Mouse (Mus musculus) spleen, postnatal 36 days (tissue): ENCODE measurements around the gene Sema7a.

Experiments
- DNase-seq, 2 experiments: peaks; one replicate each; pipeline ENCODE4 v3.0.0; 2022; ENCODE audit warnings: low spot score in 2 of 2, mixed read lengths in 1 of 2

Gene Sema7a

DNA sequence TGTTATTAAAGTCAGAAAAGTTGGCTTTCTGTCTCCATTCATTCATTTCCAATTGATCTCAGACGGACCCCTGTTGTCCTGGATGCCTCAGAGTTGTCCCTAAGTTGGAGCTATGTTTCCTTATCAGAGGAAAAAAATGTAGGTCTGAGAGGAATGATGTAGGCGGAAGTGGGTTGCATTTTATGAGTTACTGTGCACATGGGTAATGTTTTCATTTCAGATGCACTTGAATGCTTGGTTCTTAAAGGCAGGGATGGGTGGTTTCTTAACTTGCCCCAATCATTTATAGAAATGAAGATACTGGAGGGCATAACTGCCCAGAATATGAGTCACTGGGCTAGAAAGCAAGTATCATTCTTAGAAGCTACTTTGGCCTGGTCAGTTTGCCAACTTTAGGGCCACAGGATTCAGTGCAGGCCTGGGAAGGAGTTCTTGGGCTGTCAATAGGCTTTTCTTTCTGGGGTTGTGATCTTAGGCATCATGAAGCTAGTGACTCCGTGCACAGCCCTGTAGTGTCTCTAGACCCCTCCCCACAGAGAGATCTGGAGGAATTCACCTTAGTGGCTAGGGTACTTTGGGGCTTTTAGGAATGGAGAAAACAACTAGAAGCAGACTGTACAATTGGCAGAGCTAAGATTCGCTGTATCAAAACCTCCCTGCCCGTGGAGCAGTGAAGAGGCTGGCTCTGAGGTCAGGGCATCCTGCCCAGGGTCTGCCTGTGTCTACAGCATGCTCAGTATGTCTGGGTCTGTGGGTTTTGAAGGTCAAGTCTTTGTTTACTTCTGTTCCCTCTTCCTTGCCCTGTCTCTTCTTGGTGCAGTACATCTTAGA is 1.5 kb upstream of the Sema7a start:
- no peak for DNase-seq

DNA sequence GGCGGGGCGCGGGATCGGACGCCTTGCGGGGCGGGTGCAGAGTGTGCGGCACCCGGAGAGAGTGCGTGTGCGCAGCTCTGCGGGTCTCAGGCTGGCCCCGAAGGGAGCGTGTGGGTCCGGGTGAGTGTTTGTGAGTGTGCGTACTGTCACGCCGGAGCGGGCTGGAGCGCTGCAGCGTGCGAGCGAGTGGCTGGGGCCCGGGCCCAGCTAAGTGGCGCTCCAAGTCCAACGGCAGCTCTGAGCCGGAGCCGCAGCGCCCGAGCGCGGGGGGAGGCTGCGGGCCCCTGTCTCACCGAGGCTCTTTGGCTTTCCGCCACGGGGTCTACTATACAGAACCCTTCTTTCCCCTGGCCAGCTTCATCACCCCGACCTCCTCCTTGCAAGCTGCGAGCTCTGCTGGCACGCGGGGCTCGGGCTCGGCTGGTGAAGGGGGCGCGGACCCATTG is 460 bp downstream of the Sema7a start:
- peak in 1 of 2 experiments; percentile 30 for DNase-seq

DNA sequence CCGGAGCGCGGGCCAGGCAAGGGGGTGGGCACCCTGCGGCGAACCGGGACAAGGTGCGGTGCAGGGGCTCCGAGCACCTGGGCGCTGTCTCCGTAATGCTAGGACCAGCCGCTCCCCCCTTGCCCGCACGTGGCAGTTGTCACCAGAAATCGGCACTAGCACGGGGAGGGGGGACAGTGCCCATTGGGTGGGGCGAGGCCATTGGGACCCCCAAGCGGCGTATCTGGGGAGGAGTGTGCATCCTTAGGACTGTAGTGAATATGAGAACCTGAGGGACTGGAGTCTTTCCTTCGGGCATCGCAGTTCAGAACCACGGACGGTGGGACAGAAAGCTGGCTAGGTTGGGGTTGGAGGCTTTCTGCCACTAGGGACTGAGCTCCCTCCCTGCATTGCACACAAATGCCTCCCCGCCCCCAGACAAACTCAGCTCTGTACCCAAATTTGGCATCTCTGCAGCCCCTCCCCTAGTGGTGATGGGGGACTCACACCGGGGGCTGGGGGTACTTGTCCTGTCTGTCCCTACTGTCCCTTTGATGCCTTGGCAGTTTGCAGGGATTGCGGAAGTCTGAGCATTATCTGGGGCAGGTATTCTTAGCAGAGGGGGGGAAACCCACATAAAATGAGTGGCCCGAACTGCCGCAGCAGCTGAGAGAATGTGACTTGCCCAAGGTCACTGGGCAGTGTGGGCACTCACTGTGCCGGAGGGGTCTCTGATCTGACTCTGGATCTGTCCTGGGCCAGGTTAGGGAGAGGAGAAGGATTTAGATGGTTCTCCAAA is 1.1 kb downstream of the Sema7a start:
- DNase-seq: no peak

DNA sequence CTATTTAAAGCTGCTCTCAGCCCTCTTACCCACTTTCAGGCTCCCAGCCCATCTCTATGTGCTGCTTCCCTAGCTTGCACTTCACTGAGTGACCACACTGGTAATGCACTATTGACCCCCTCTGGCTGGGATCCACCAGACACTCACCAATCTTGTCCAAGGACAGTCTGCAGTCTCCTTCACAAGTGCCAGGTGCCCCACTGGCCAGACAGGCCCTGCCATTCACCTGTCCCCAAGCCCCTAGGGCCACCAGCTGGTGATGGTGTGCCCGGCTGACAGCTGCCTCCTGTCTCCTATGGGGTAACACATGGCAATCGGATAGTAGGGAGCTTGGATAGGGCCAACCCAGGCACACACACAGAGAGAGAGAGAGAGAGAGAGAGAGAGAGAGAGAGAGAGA is 2.1 kb downstream of the Sema7a start:
- DNase-seq: no peak

DNA sequence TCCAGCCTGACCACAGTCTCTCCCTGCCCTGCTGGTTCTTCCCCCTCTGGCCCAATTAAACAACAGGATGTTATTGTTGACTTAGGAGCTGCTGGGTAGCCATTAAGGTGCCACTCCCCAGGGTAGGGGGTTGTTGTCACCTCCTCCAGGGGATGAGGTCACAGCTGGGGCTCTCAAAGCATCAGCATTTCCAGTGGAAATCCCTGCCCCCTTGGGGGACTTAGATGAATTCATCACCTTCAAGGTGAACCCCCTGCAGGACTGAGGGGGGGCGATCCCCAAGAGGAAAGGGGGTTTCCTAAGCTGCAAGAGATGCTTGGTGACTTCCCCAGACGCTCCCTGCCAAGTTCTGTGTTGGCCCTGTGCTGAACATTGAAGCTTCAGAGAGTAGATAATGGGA is 3.2 kb downstream of the Sema7a start:
- DNase-seq: peak; percentile 60 to 62

DNA sequence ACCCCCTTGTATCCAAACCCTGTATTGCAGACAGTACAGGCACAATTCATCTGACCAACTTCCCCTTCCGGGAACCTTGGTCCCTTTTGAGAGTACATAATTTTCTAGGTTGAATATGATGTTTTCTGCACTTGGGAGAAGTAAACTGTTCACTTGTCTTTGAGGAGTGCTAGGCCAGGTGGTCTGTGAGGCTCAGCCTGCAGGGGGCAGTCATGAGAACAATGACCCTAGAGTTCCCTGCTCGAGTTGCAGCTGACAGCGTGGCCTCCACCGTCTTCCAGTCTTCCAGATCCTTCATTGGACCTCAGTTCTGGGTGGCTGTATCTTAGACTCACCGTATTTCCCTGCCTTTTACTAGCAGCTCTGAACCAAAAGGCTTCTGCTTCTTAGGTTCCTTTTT is 4.7 kb downstream of the Sema7a start:
- DNase-seq: peak; percentile 56 to 62

DNA sequence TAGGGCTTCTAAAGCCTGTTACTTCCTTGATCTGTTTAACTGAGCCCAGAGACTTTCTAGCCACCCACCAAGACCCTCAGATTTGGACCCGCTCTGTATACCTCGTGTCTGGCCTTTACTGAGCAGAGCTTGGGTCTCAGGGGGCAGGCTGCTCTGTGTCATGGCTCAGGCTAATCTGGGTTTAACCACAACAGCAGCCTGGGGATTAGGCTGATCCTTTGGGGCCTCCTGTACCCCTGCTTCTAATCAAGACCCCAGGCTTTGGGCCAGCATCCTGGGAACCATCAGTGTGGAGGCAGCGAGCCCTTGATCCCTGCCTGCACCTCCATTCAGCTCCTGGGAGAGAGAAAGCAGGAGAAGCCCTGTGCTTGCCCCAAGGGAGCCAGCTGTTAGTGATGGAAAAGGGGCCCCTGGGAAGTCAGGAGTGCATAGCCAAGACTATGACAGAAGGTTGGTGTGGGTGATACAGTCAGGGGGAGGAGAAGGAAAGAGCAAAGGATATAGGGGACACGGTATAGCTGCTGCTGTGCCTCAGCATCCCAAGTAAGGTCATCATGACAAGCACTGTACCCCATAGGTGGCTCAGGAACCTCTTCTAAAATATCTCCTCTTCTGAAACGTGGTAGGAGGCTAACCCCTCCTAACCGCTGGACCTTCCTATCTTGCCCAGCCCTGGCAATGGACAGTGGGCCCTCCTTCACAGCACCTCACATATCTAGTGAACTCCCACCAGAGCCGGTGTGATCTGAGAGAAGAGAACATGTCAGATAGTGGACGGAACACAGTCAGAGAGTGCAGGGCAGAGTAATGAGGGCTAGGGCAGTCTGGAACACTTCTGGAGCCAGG is 6.1 kb downstream of the Sema7a start:
- DNase-seq: no peak

DNA sequence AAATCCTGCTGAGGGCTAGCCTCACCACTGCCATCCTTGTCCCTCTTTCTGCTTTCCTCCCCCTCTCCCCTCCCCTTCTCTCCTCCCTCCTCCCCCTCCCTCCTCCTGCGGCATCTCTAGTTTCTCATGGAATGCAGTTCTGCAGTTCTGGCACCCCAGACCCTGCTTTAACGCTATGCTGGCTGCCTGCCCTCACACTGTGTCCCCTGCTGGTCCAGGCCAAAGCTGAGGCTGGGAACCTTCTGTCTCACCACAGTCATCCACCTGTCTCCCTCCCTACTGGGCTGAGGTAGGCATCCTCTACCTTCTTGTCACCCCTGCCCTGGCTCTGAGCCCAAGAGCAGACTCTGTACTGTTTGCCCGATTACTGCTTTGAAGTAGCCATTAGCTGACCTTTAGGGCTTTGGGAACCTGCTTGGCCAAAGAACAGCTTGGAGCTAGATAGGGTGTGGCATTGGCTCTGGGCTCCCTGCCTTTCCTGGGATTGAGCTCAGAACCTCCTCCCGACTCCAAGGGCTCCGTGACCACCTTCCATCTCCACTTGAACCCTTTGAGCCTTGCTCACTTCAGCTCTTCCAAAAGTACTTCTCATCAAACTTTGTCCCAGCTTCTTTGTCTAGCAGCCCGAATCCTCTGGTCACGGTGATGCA is 7.6 kb downstream of the Sema7a start:
- DNase-seq: no peak

DNA sequence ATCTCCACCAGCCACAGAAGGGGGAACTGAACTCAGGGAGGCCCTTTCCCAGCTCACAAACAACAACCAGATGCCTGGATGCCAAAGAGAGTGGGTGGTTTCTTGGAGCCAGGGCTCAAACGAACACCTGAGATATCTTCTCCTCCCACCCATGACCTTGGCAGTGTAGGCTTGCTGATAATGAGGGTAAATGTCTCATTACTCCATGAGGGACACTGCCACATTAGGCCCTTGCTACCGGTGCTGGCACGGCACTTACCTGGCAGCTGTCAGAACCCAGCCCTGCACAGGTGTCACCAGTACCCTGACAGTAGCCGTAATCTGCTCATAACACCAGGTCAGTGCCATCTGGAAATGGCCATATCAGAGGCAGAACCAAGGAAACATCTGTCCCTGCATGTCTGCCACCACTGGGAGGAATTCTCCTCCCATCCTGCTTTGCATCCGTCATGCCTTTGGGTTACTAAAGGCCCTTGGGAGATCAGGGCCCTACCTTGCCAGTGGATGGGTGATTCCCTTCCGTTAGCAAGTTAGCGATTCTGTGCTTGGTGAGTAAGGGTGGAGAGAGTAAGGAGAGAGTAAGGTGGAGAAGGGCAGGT is 8.5 kb downstream of the Sema7a start:
- no peak for DNase-seq

DNA sequence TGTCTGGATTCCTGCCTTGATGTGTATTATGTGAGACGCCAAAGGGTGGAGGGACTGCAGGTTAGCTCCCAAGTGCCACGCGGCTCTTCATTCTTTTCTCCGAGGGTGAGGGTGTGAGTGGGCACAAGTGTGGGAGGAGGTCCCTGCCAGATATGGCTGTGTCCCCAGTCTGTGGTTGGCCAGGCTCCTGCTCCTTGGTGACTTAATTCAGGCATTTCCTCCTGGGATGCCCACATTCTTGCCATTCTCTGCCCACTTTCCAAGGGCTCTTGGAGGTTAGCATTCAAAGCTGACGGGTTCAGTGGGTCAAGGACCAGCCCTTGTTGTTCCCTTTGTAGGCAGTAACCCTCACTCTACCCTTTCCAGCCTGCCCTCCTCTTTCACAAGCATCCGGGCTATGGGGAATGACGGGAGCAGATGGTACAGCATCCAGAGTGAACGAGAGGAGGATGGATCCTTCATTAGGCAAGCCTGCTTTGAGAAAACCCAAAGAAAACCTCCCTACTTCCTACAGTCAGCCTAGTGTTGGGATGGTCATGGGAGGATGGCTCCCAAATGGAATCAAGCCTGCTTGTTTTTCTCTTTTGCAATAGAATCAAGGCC is 9.3 kb downstream of the Sema7a start:
- no peak for DNase-seq

DNA sequence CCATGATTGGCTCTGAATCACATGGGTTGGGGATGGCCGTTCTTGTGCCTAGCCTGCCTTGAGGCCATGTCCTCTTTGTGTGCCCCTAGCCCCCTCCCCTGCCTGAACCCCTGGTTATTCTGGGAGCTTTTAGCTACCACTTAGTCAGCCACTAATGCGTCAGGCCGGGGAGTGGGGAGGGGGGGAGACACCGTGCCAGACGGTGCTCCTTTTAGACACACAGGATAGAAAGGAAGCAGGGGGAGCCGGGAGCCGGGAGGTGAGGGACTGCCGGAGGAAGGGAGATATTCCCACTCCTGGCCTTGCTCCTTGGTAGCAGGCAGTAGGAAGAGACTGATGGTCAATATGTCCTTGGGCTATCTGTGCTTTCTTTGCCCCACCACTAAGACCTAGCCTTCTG is 10.0 kb downstream of the Sema7a start:
- DNase-seq: no peak

DNA sequence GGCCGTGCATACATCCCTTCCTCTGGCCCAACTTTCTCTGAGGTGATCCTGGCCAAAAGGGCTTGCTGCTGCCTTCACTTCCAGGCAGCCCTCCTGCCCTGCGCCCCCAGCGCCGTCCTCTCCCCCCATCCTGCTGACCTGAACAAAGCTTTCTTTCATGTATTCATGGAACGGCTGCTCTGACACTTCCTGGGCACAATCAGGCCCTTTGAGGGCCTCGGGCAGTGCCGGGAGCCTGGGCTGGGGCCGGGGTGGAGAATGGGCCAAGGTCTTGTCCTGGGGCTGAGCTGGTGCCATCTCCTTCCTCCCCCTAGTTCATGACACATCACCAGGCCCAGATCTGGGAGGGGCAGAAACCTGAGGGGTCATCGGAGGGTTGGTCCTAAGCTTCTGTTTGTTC is 10.6 kb downstream of the Sema7a start:
- no peak for DNase-seq

DNA sequence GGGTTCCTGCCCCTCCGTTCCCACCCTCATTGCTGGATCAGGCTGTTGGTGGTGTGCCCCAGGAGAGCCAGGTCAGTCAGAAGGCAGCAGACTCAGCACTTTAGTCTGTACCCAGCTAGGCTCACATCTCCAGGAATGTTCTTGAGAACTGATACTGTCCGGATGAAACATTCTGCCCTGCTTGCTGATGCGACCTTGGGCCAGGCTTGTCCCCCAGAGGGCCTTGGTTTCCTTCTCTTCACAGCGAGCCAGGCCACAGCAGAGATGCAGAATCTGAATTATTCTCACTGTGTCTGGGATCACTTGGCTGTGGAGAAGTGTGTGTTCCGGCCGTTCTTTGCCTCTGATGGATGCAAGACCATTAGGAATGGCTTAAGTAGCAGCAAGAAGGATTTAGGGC is 12.1 kb downstream of the Sema7a start:
- no peak for DNase-seq

DNA sequence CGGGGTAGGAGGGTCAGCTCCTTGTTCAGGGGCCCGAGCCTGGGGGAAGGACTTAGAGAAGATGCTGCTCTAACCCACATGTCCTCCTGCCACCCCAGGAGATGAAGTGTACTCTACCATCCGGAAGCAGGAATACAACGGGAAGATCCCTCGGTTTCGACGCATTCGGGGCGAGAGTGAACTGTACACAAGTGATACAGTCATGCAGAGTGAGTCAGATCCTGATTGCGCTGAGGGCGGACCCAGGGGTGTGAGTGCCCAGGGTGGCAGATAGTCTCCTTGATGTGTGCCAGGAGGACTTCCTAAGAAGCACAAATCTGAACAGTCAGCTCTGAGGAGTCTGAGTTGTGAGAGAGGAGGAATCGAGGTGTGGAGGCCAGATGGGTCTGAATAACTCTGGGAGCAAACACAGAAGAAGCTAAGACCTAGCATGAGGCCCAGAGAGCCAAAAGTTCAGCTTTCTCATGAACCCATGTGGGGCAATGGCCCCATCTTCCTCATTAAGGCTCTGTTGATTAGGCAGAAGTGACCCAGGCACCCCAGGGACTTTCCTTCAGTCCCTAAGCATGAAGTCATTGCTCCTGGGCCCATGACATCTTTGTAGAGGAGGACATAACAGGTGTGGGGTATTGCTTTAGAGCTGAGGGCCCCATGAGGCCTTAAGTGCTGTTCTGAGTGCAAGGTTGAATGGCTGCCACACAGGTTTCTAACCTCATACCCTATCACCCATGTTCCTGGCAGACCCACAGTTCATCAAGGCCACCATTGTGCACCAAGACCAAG is 15.2 kb downstream of the Sema7a start:
- DNase-seq: peak; percentile 77 to 78

DNA sequence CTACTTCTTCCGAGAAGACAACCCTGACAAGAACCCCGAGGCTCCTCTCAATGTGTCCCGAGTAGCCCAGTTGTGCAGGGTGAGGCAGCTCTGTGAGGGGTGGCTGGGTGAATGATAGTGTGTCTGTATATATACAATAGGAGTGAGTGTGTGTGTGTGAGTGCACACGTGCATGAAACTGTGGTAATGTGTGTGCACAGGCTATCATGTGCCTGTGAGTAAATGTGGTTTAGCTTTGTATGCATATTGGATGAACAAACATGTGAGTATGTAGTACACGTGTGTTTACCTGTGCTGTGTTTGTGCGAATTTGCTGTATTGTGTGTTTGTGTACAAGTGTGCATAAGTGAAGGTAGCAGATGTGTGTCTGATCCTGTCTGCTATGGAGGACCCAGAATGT is 15.9 kb downstream of the Sema7a start:
- DNase-seq: no peak

DNA sequence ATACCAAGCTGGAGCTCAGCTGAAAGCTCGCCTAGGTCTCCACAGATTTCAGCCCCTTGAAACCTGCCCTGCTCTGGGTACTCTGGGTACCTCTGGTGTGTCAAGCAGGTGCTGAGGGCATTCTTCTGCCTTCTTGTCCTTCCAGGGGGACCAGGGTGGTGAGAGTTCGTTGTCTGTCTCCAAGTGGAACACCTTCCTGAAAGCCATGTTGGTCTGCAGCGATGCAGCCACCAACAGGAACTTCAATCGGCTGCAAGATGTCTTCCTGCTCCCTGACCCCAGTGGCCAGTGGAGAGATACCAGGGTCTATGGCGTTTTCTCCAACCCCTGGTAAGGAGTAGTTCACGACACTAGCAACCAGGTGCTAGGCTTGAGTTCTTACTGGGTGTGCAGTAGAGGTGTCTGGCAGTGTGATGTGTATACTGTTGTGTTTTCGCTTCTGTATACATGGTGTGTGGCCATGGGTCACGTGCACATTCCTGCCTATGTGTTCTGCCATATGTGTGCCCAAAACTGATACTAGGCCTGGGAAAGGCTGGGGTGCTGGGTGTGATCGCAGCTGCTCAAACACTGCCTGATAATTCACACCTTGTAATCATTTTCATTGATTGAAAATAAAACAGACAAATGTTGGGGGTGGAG is 16.4 kb downstream of the Sema7a start:
- DNase-seq: no peak

DNA sequence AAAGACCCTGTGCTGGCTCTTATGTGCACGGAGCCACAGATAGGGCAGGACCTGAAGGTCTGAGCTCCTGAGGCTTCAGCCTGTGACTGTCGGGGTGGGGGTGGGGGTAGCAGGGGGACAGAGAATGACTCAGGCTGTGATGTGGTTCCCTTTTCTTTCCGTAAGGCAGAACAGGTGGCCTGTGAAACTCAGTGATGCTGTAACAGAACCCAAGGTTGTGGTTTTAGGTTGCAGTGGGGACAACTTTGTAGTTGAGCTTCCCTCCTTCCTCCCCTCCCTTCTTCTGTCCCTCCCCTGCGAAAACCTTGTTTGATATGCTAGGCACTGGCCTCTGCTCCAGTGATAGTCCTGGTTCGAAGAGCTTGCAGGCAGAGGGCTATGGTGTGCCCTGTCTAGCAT is 16.9 kb downstream of the Sema7a start:
- DNase-seq: peak; percentile 73 to 77

DNA sequence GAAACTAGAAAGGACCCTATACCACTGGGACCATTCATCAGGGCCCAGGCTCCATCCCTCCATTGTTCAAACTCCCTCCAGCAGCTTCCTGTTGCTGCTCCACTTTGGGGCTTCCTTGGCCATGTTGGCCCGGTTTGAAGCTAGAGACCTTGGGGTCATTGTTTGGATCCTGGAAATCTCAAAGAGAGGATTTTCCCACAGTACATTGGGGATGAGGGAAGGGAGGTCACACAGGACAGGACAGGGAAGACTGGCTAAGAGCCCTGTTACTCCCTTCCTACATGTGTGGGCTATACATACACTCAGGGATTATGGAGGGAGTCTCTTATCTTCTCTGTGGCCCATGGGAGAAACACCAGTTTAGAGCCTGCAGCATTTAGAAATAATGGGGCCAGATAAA is 18.7 kb downstream of the Sema7a start:
- DNase-seq: no peak

DNA sequence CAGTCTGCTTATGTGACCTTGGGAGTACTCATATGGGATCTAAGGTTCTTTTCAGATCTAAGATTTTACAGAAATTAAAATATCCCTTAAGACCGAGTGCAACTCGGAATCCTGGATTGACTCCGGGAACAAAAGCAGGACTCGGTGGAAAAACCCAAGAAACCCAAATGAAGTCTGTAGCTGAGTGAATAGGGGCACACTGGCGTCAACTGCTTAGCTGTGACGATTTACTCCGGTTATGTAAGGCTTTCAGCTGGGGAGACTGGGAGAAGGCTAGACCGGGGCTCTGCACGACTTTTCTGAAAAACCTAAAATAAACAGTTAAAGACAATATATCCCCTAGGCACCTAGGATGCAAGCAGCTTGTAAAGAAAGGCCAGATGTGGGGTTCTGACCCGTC is 19.5 kb downstream of the Sema7a start:
- no peak for DNase-seq
